9 mouse cellular contexts compared by ENCODE assay signal in genomic region chr11:46275302-46275701, GRCm38 (mm10). TPM values are rescaled to one million over a fixed set of nuclear protein-coding genes. Genes with fewer than 3 reads are reported as not detected.
A peak's percentile ranks its signal among the peaks of the same experiment; 100 is the strongest.
DNase-seq lines count a peak whose midpoint lies in the region; ATAC-seq and TF ChIP-seq lines count a peak whose summit lies in the region.
"Had no signal": no experiment of that assay in that cellular context is flagged by ENCODE, and none has a peak within 500 bp of the region (broad histone marks: within the 10 kb centered on the region; RNA-seq: fewer than 3 reads in every experiment).

No protein-coding gene starts in this region.

- TF ChIP-seq POLR2A in thymus, adult 2 months (IDR thresholded peaks at IDR 0.05; ENCODE audit: control insufficient read depth, extremely low read depth, insufficient read depth, low read length, poor library complexity): no peak

- 6% methylated on average over 6 of the region's 6 CpGs for WGBS in forebrain, embryonic 13.5 days
- 6% methylated on average over 6 of the region's 6 CpGs for WGBS in lung, embryonic 16.5 days
- WGBS in thymus, adult 2 months: under 1% methylated on average over 6 of the region's 6 CpGs

- H3K36me3 ChIP-seq in forebrain, embryonic 13.5 days (ENCODE audit: poor library complexity, severe bottlenecking): peaks cover 91% of the 10 kb centered on the region
- no peaks in the 10 kb centered on the region for H3K36me3 ChIP-seq in lung, embryonic 16.5 days (ENCODE audit: control insufficient read depth, insufficient read depth, low read length)
- peaks cover 81% of the 10 kb centered on the region for H3K36me3 ChIP-seq in thymus, adult 2 months (ENCODE audit: control insufficient read depth, insufficient read depth, low read length)

- H3K4me2 ChIP-seq in forebrain, embryonic 13.5 days: no peak overlapping the region
- no peak overlapping the region for H3K4me2 ChIP-seq in lung, embryonic 16.5 days (ENCODE audit: low read depth, low read length)

- no peak overlapping the region for H3K4me3 ChIP-seq in forebrain, embryonic 13.5 days
- H3K4me3 ChIP-seq in layer of hippocampus, adult 2 months: no peak overlapping the region
- no peak overlapping the region for H3K4me3 ChIP-seq in lung, embryonic 16.5 days (ENCODE audit: low read length)
- H3K4me3 ChIP-seq in thymus, adult 2 months (ENCODE audit: control insufficient read depth, insufficient read depth, low read length): no peak overlapping the region

- ATAC-seq in forebrain, embryonic 13.5 days: peak; percentile 89
- ATAC-seq in lung, embryonic 16.5 days (ENCODE audit: low read depth): peak; percentile 85

- H3K9me3 ChIP-seq in forebrain, embryonic 13.5 days (replicated peaks): no peaks in the 10 kb centered on the region
- no peaks in the 10 kb centered on the region for H3K9me3 ChIP-seq in lung, embryonic 16.5 days (ENCODE audit: control insufficient read depth, low read length)

- no peaks in the 10 kb centered on the region for H3K27me3 ChIP-seq in forebrain, embryonic 13.5 days
- no peaks in the 10 kb centered on the region for H3K27me3 ChIP-seq in lung, embryonic 16.5 days (ENCODE audit: control insufficient read depth, insufficient read depth, low read depth, low read length)
- H3K27me3 ChIP-seq in thymus, adult 2 months (ENCODE audit: control insufficient read depth, insufficient read depth, low read length): no peaks in the 10 kb centered on the region

- H3K4me1 ChIP-seq in forebrain, embryonic 13.5 days: no peaks in the 10 kb centered on the region
- no peaks in the 10 kb centered on the region for H3K4me1 ChIP-seq in lung, embryonic 16.5 days (replicated peaks; ENCODE audit: control insufficient read depth, insufficient read depth, low read length)
- H3K4me1 ChIP-seq in thymus, adult 2 months (replicated peaks; ENCODE audit: control insufficient read depth, insufficient read depth, low read length): peaks cover 4% of the 10 kb centered on the region; the same call in 1 of the 2 replicates

- no peak overlapping the region for H3K9ac ChIP-seq in forebrain, embryonic 13.5 days
- H3K9ac ChIP-seq in lung, embryonic 16.5 days (ENCODE audit: low read length): no peak overlapping the region

- DNase-seq in ES-CJ7 (ENCODE audit: low read depth, low spot score): peak; percentile 89
- DNase-seq in c-Kit-positive CD71-positive TER-119-negative erythroid progenitor cells, embryonic 14.5 days (ENCODE audit: low read depth): peak; percentile 56
- peak; percentile 82 for DNase-seq in heart, postnatal 4 days
- DNase-seq in layer of hippocampus, adult 2 months (ENCODE audit: low spot score in 2 of 2): peak; percentile 83 to 86
- DNase-seq in ovary, postnatal 10 days (ENCODE audit: low spot score): peak; percentile 24
- peak; percentile 92 for DNase-seq in thymus, adult 2 months

- TF ChIP-seq CTCF in layer of hippocampus, adult 2 months (conservative IDR thresholded peaks at IDR 0.05): peak; percentile 72
- peak; percentile 89; the same call in 1 of the 2 replicates for TF ChIP-seq CTCF in thymus, adult 2 months (IDR thresholded peaks at IDR 0.05; ENCODE audit: borderline replicate concordance, control insufficient read depth, extremely low read depth, insufficient read depth, low read length, poor library complexity)

- no peak overlapping the region for H3K27ac ChIP-seq in forebrain, embryonic 13.5 days
- H3K27ac ChIP-seq in layer of hippocampus, adult 2 months: peak overlapping the region; percentile 53; the same call in 1 of the 2 replicates
- no peak overlapping the region for H3K27ac ChIP-seq in lung, embryonic 16.5 days (ENCODE audit: low read length)
- H3K27ac ChIP-seq in thymus, adult 2 months (ENCODE audit: control insufficient read depth, insufficient read depth, low read length): no peak overlapping the region

RNA-seq across cellular contexts. Expression of gene Cyfip2, which starts 37.4 kb away (rescaled TPM):
- 55.9 and 59.8 TPM in 2 replicates for polyA plus RNA-seq in forebrain, embryonic 13.5 days (2015; fragmentation: Nextera tagmentation; extraction: Ambion mirVana)
- 10 to 100 TPM; 14.8 to 15.3 TPM for total RNA-seq in heart, postnatal 4 days (2021)
- total RNA-seq in layer of hippocampus, adult 2 months (2021): 100 to 1,000 TPM; 530 to 540 TPM
- 8.6 and 9.9 TPM in 2 replicates for polyA plus RNA-seq in lung, embryonic 16.5 days (2015; fragmentation: Nextera tagmentation; extraction: Ambion mirVana)
- polyA plus RNA-seq in thymus, adult 2 months (2012; rRNA removed): 85.4 and 114 TPM in 2 replicates

RNA-seq across cellular contexts. Expression of gene Fndc9, which starts 40.0 kb away (rescaled TPM):
- polyA plus RNA-seq in forebrain, embryonic 13.5 days (2015; fragmentation: Nextera tagmentation; extraction: Ambion mirVana): 2.2 and 2.5 TPM in 2 replicates
- total RNA-seq in heart, postnatal 4 days (2021): not detected
- 1 to 10 TPM in 1 of 2 experiments, under 1 TPM in 1; 0.72 to 1.0 TPM for total RNA-seq in layer of hippocampus, adult 2 months (2021)
- polyA plus RNA-seq in lung, embryonic 16.5 days (2015; fragmentation: Nextera tagmentation; extraction: Ambion mirVana): 0.06 and 0.33 TPM in 2 replicates
- polyA plus RNA-seq in thymus, adult 2 months (2012; rRNA removed): 0.09 TPM in 1 of 2 replicates, not detected in the other
- polyA plus RNA-seq: large intestine, adult 2 months had no signal

Comparison
In these comparisons a context has a peak if more than half of its experiments do, and no peak if none do; other contexts are left out.
1. DNase-seq: peak in every context shown above with its lines; median percentile 92 in thymus, adult 2 months; 89 in ES-CJ7; 84 in layer of hippocampus, adult 2 months; 82 in heart, postnatal 4 days; 56 in c-Kit-positive CD71-positive TER-119-negative erythroid progenitor cells, embryonic 14.5 days; 24 in ovary, postnatal 10 days.